Mouse (Mus musculus): ENCODE data around the gene Prm2. TPM values are rescaled to one million over a fixed set of nuclear protein-coding genes. Genes with fewer than 3 reads are reported as not detected.
A peak's percentile ranks its signal among the peaks of the same experiment; 100 is the strongest.

The Prm2 gene
- polyA plus RNA-seq, 1 experiment, result not detected

DNA sequence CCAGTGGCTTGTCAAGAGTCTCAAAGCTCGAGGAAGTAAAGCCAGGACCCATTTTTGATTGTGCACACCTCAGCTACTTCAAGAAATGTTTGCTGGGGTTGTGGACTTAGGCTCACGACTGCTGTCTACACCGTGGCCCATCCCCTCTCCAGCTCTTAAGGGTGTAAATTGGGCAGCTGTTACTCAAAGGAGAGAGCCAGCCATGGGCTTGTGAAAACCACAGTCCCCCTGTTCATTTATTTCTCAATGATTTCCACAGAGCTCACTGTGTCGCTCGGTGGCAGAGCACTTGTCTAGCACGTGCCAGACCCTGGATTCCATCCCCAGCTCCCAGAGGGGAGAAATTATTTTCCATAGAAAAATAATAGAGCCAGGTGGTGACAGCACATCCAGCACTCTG, 39.8 kb downstream of the Prm2 start:
- no peaks in the 10 kb centered on the region for H3K79me2 ChIP-seq (ENCODE audit: control insufficient read depth, insufficient read depth)
- H3K27me3 ChIP-seq (ENCODE audit: control insufficient read depth, insufficient read depth, insufficient read length), result no peaks in the 10 kb centered on the region
- H3K4me2 ChIP-seq (ENCODE audit: low read depth), result no peak overlapping the region
- no peak overlapping the region for H3K4me3 ChIP-seq
- TF ChIP-seq POLR2AphosphoS2 (IDR thresholded peaks at IDR 0.05; ENCODE audit: insufficient read length, low read depth) (no peak), REST (IDR thresholded peaks at IDR 0.05; ENCODE audit: insufficient read depth, insufficient read length) (no peak), USF1 (IDR thresholded peaks at IDR 0.05; ENCODE audit: low read depth) (no peak), TCF12 (IDR thresholded peaks at IDR 0.05; ENCODE audit: insufficient read depth, poor library complexity, severe bottlenecking) (no peak), TCF3 (IDR thresholded peaks at IDR 0.05; ENCODE audit: insufficient read length, low read depth) (no peak), MYOD1 (IDR thresholded peaks at IDR 0.05; ENCODE audit: control insufficient read depth in 1 of 3, insufficient read length in 2 of 3, low read depth in 2 of 3) (no peak), MYOG (IDR thresholded peaks at IDR 0.05; ENCODE audit: control insufficient read depth in 1 of 3, insufficient read depth in 1 of 3, insufficient read length in 2 of 3, low read depth in 2 of 3) (no peak), POLR2A (IDR thresholded peaks at IDR 0.05; ENCODE audit: insufficient read length, low read depth) (no peak), CEBPB (IDR thresholded peaks at IDR 0.05; ENCODE audit: insufficient read depth, poor library complexity, severe bottlenecking) (no peak), SRF (IDR thresholded peaks at IDR 0.05; ENCODE audit: control insufficient read depth, insufficient read length, low read depth) (no peak), E2F4 (IDR thresholded peaks at IDR 0.05; ENCODE audit: insufficient read depth) (no peak), MAX (IDR thresholded peaks at IDR 0.05; ENCODE audit: low read depth) (no peak)
- H3K36me3 ChIP-seq (ENCODE audit: control insufficient read depth, insufficient read depth), result no peaks in the 10 kb centered on the region
- H3ac ChIP-seq (ENCODE audit: control insufficient read depth, insufficient read length), result no peak overlapping the region

GRCm38 (mm10) chr16:10754521-10755296, 41.2 kb downstream of the Prm2 start:
- Histone ChIP-seq H3ac (ENCODE audit: control insufficient read depth, insufficient read length) (no peak overlapping the region), H3K4me3 (no peak overlapping the region)

GRCm38 (mm10) chr16:10749824-10750223, 46.1 kb downstream of the Prm2 start:
- no peak overlapping the region for H3ac ChIP-seq (ENCODE audit: control insufficient read depth, insufficient read length)
- H3K79me2 ChIP-seq (ENCODE audit: control insufficient read depth, insufficient read depth), result no peaks in the 10 kb centered on the region
- no peak overlapping the region for H3K4me2 ChIP-seq (ENCODE audit: low read depth)
- TF ChIP-seq TCF3 (IDR thresholded peaks at IDR 0.05; ENCODE audit: insufficient read length, low read depth) (no peak), MYOD1 (IDR thresholded peaks at IDR 0.05; ENCODE audit: control insufficient read depth in 1 of 3, insufficient read length in 2 of 3, low read depth in 2 of 3) (no peak), TCF12 (IDR thresholded peaks at IDR 0.05; ENCODE audit: insufficient read depth, poor library complexity, severe bottlenecking) (no peak), POLR2AphosphoS2 (IDR thresholded peaks at IDR 0.05; ENCODE audit: insufficient read length, low read depth) (no peak), MYOG (IDR thresholded peaks at IDR 0.05; ENCODE audit: control insufficient read depth in 1 of 3, insufficient read depth in 1 of 3, insufficient read length in 2 of 3, low read depth in 2 of 3) (no peak)
- H3K27me3 ChIP-seq (ENCODE audit: control insufficient read depth, insufficient read depth, insufficient read length), result no peaks in the 10 kb centered on the region
- H3K36me3 ChIP-seq (ENCODE audit: control insufficient read depth, insufficient read depth), result no peaks in the 10 kb centered on the region
- no peak overlapping the region for H3K4me3 ChIP-seq

More at GRCm38 (mm10) chr16:10754521-10755296, 41.2 kb downstream of the Prm2 start:
- TF ChIP-seq USF1 (IDR thresholded peaks at IDR 0.05; ENCODE audit: low read depth) (peak; percentile 76), TCF12 (IDR thresholded peaks at IDR 0.05; ENCODE audit: insufficient read depth, poor library complexity, severe bottlenecking) (no peak), MYOD1 (IDR thresholded peaks at IDR 0.05; ENCODE audit: control insufficient read depth in 1 of 3, insufficient read length in 2 of 3, low read depth in 2 of 3) (peak in 2 of 3 experiments; percentile 8 to 82), MYOG (IDR thresholded peaks at IDR 0.05; ENCODE audit: control insufficient read depth in 1 of 3, insufficient read depth in 1 of 3, insufficient read length in 2 of 3, low read depth in 2 of 3) (peak in 2 of 3 experiments; percentile 9 to 67), POLR2A (IDR thresholded peaks at IDR 0.05; ENCODE audit: insufficient read length, low read depth) (no peak), TCF3 (IDR thresholded peaks at IDR 0.05; ENCODE audit: insufficient read length, low read depth) (no peak)
- Histone ChIP-seq H3K27me3 (ENCODE audit: control insufficient read depth, insufficient read depth, insufficient read length) (no peaks in the 10 kb centered on the region), H3K36me3 (ENCODE audit: control insufficient read depth, insufficient read depth) (no peaks in the 10 kb centered on the region), H3K4me2 (ENCODE audit: low read depth) (peak overlapping the region; percentile 10), H3K79me2 (ENCODE audit: control insufficient read depth, insufficient read depth) (no peaks in the 10 kb centered on the region)

DNA sequence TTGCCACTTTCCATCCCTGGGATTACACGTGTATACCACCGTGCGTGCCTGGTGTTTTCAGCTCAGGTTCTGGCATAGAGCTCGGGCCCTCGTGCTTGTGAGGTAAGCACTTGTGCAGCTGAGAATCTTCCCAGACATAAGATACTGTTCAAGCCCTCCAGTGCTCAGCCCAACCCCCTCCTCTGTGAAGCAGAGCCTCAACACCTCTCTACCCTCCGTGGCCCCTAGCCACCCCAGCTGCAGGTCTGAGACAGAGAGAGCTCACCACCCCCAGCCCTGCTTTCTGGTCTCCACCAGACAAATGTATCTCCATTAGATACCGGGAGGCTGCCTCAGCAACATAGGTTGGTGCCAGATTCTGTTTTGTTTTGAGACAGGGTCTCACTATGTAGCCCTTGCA, 46.7 kb downstream of the Prm2 start:
- no peak overlapping the region for H3K4me3 ChIP-seq

More for the DNA sequence above, 46.7 kb downstream of the Prm2 start:
- H3K79me2 ChIP-seq (ENCODE audit: control insufficient read depth, insufficient read depth), result no peaks in the 10 kb centered on the region
- no peaks in the 10 kb centered on the region for H3K36me3 ChIP-seq (ENCODE audit: control insufficient read depth, insufficient read depth)
- H3ac ChIP-seq (ENCODE audit: control insufficient read depth, insufficient read length), result no peak overlapping the region
- no peak overlapping the region for H3K4me2 ChIP-seq (ENCODE audit: low read depth)
- H3K27me3 ChIP-seq (ENCODE audit: control insufficient read depth, insufficient read depth, insufficient read length), result no peaks in the 10 kb centered on the region
- TF ChIP-seq POLR2A (IDR thresholded peaks at IDR 0.05; ENCODE audit: insufficient read length, low read depth), result no peak
- no peak for TF ChIP-seq USF1 (IDR thresholded peaks at IDR 0.05; ENCODE audit: low read depth)
- no peak for TF ChIP-seq TCF12 (IDR thresholded peaks at IDR 0.05; ENCODE audit: insufficient read depth, poor library complexity, severe bottlenecking)
- no peak for TF ChIP-seq CEBPB (IDR thresholded peaks at IDR 0.05; ENCODE audit: insufficient read depth, poor library complexity, severe bottlenecking)
- TF ChIP-seq E2F4 (IDR thresholded peaks at IDR 0.05; ENCODE audit: insufficient read depth), result no peak
- no peak for TF ChIP-seq MYOD1 (IDR thresholded peaks at IDR 0.05; ENCODE audit: control insufficient read depth in 1 of 3, insufficient read length in 2 of 3, low read depth in 2 of 3)
- no peak for TF ChIP-seq MYOG (IDR thresholded peaks at IDR 0.05; ENCODE audit: control insufficient read depth in 1 of 3, insufficient read depth in 1 of 3, insufficient read length in 2 of 3, low read depth in 2 of 3)
- no peak for TF ChIP-seq REST (IDR thresholded peaks at IDR 0.05; ENCODE audit: insufficient read depth, insufficient read length)
- no peak for TF ChIP-seq MAX (IDR thresholded peaks at IDR 0.05; ENCODE audit: low read depth)
- no peak for TF ChIP-seq SRF (IDR thresholded peaks at IDR 0.05; ENCODE audit: control insufficient read depth, insufficient read length, low read depth)
- TF ChIP-seq TCF3 (IDR thresholded peaks at IDR 0.05; ENCODE audit: insufficient read length, low read depth), result no peak
- no peak for TF ChIP-seq POLR2AphosphoS2 (IDR thresholded peaks at IDR 0.05; ENCODE audit: insufficient read length, low read depth)

Other genes with a start within 250 kb of the Prm2 start
- 1.7 TPM for gene Socs1, start 10.6 kb downstream of the Prm2 start, polyA plus RNA-seq (2012; fragmentation: generic; extraction: Trizol)
- 0.12 TPM for gene Tnp2, start 7.5 kb downstream of the Prm2 start, polyA plus RNA-seq (2012; fragmentation: generic; extraction: Trizol)
- not detected for gene Prm3, start 5.2 kb downstream of the Prm2 start, polyA plus RNA-seq (2012; fragmentation: generic; extraction: Trizol)
- gene Prm1, start 9.7 kb upstream of the Prm2 start, polyA plus RNA-seq (2012; fragmentation: generic; extraction: Trizol), result not detected
- gene Gm11172, start 16.8 kb upstream of the Prm2 start, polyA plus RNA-seq (2012; fragmentation: generic; extraction: Trizol), result not detected
- 0.64 TPM for gene Rmi2, start 38.9 kb upstream of the Prm2 start, polyA plus RNA-seq (2012; fragmentation: generic; extraction: Trizol)